Mouse (Mus musculus) stomach, postnatal 0 days (tissue): Measurements from ENCODE around the gene Pipox. TPM values are rescaled to one million over a fixed set of nuclear protein-coding genes. Genes with fewer than 3 reads are reported as not detected.

Source experiments
- ATAC-seq: fragments of 200-750 bp; cut with Nextera tagmentation; 2 replicates; pipeline ENCODE4 v1.8.0; 2017; ENCODE audit not compliant: low FRiP score, low TSS enrichment
- DNase-seq: peaks from one replicate; pipeline ENCODE4 v3.0.0-alpha.2; 2016; ENCODE audit warnings: low spot score
- H3K27ac ChIP-seq: fragments of 300-500 bp; sonication (generic); replicated peaks from 2 replicates; pipeline ENCODE4 v1.5.1; 2014; ENCODE audit warnings: mild to moderate bottlenecking, control low read depth
- H3K27me3 ChIP-seq: fragments of 300-500 bp; sonication (generic); 2 replicates; pipeline ENCODE4 v1.6.1; 2014; ENCODE audit warnings: low read length; ENCODE audit not compliant: control insufficient read depth, insufficient read depth
- H3K36me3 ChIP-seq: fragments of 300-500 bp; sonication (generic); 2 replicates; pipeline ENCODE4 v1.6.1; 2014; ENCODE audit warnings: low read length, mixed read lengths; ENCODE audit not compliant: control insufficient read depth, insufficient read depth
- H3K4me1 ChIP-seq: fragments of 300-500 bp; sonication (generic); replicated peaks from 2 replicates; pipeline ENCODE4 v1.6.1; 2014; ENCODE audit warnings: antibody characterized with exemption; ENCODE audit not compliant: control insufficient read depth, insufficient read depth
- H3K4me2 ChIP-seq: fragments of 300-500 bp; sonication (generic); replicated peaks from 2 replicates; pipeline ENCODE4 v1.6.1; 2014; ENCODE audit warnings: low read depth, mild to moderate bottlenecking, control low read depth, moderate library complexity
- H3K4me3 ChIP-seq: fragments of 300-500 bp; sonication (generic); 2 replicates; pipeline ENCODE4 v1.5.1; 2014; ENCODE audit warnings: low read depth, low read length, control low read depth
- H3K9ac ChIP-seq: fragments of 300-500 bp; sonication (generic); 2 replicates; pipeline ENCODE4 v1.6.1; 2014; ENCODE audit warnings: mild to moderate bottlenecking, low read length, control low read depth, mixed read lengths
- H3K9me3 ChIP-seq: fragments of 300-500 bp; sonication (generic); 2 replicates; pipeline ENCODE4 v1.6.1; 2016; ENCODE audit warnings: low read length; ENCODE audit not compliant: control insufficient read depth
- CTCF ChIP-seq: IDR thresholded peaks from 2 replicates; pipeline ENCODE4 v1.5.1; 2016; ENCODE audit warnings: antibody characterized with exemption, low read depth, mild to moderate bottlenecking, moderate library complexity
- EP300 ChIP-seq: optimal IDR thresholded peaks from 2 replicates; pipeline ENCODE3; 2016; ENCODE audit warnings: antibody characterized with exemption
- WGBS: fragments of 180-500 bp; shearing (Covaris S2); extraction: QIAGEN DNeasy Blood & Tissue Kit; methylation state at CpG from one replicate; pipeline ENCODE4 v1.1.7; 2014; 5-methylcytosine and 5-hydroxymethylcytosine counted together
- polyA plus RNA-seq: library from polyadenylated mRNA; unstranded; fragments of >200 nt; fragmentation: Nextera tagmentation; extraction: Ambion mirVana; gene quantifications from 2 replicates; pipeline ENCODE4 v1.2.1, GENCODE M21; 2015

The Pipox gene
- polyA plus RNA-seq, 1 experiment from 2014 or later: 8.4 TPM

- H3K27me3 ChIP-seq: peaks cover 12% of the 10 kb centered on the region; the same call in 1 of the 2 replicates
- no peak overlapping the region for H3K4me3 ChIP-seq
- H3K4me2 ChIP-seq: no peak overlapping the region
- no peak for TF ChIP-seq CTCF
- no peak for TF ChIP-seq EP300
- 0 out of 2 replicates have a peak, but pooled peaks cover 2% of the 10 kb centered on the region for H3K4me1 ChIP-seq
- no peaks in the 10 kb centered on the region for H3K9me3 ChIP-seq
- no peaks in the 10 kb centered on the region for H3K36me3 ChIP-seq
- 3% methylated on average over 4 of the region's 4 CpGs for WGBS
- H3K9ac ChIP-seq: no peak overlapping the region
- DNase-seq (no peak), ATAC-seq (0 out of 2 replicates have a peak, but pooled peaks have one; percentile 24)
- no peak overlapping the region for H3K27ac ChIP-seq
These were observed 40.2 kb upstream of the Pipox start for GRCm38 (mm10) chr11:77934111-77934521.

DNA sequence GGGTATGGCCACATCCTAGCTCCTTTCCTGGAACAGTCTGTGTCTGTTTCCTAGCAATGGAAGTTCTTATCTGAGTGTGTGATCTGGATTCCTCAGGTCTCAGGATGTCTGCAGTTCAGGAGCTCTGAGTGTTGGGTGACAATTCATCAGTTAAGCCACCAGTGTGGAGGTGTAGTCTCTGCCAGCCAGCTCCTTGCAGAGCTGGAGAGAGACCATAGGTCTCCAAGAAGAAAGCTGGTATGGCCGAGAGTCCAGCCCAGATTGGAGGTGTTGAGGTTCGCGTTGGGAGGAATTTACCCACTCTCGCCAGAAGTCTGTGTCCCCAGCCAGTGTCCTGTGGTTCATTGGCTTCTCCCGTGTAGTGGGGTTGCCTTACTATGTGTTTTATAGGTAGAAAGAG, 38.7 kb upstream of the Pipox start:
- TF ChIP-seq EP300: no peak
- no peak for TF ChIP-seq CTCF
- no peak overlapping the region for H3K4me2 ChIP-seq
- no peak overlapping the region for H3K4me3 ChIP-seq
- no peaks in the 10 kb centered on the region for H3K9me3 ChIP-seq
- no peak overlapping the region for H3K9ac ChIP-seq
- 30% methylated on average over 5 of the region's 5 CpGs for WGBS
- ATAC-seq: no peak
- no peak for DNase-seq
- H3K27me3 ChIP-seq: peaks cover 12% of the 10 kb centered on the region; the same call in 1 of the 2 replicates
- H3K4me1 ChIP-seq: 0 out of 2 replicates have a peak, but pooled peaks cover 2% of the 10 kb centered on the region
- H3K27ac ChIP-seq: no peak overlapping the region
- no peaks in the 10 kb centered on the region for H3K36me3 ChIP-seq

- no peak for TF ChIP-seq CTCF
- TF ChIP-seq EP300: no peak
- no peak for ATAC-seq
- Histone ChIP-seq H3K27me3 (peaks cover 12% of the 10 kb centered on the region; the same call in 1 of the 2 replicates), H3K4me2 (peak overlapping the region; percentile 84), H3K9ac (no peak overlapping the region), H3K36me3 (no peaks in the 10 kb centered on the region), H3K9me3 (no peaks in the 10 kb centered on the region), H3K4me3 (peak overlapping the region; percentile 44), H3K4me1 (0 out of 2 replicates have a peak, but pooled peaks cover 2% of the 10 kb centered on the region), H3K27ac (no peak overlapping the region)
- no peak for DNase-seq
- WGBS: 3% methylated on average over 41 of the region's 41 CpGs
These were observed 37.9 kb upstream of the Pipox start for GRCm38 (mm10) chr11:77931541-77932433.

GRCm38 (mm10) chr11:77930751-77931540, 37.0 kb upstream of the Pipox start, which contains the start of gene Sez6:
Gene Sez6, plus strand, starts transcription at chr11:77930800.
- H3K27ac ChIP-seq: no peak within 1 kb of the TSS
- H3K27me3 ChIP-seq: peaks cover 12% of the 10 kb centered on the region; the same call in 1 of the 2 replicates
- 0% methylated on average over 72 of the region's 94 CpGs for WGBS
- peak within 1 kb of the TSS; percentile 84 for H3K4me2 ChIP-seq
- H3K36me3 ChIP-seq: no peaks in the 10 kb centered on the region
- H3K4me1 ChIP-seq: 0 out of 2 replicates have a peak, but pooled peaks cover 2% of the 10 kb centered on the region
- peak within 1 kb of the TSS; percentile 44 for H3K4me3 ChIP-seq
- ATAC-seq: peak; percentile 78
- no peaks in the 10 kb centered on the region for H3K9me3 ChIP-seq
- H3K9ac ChIP-seq: no peak within 1 kb of the TSS
- TF ChIP-seq EP300: no peak
- TF ChIP-seq CTCF: peak; percentile 41
- peak; percentile 85 for DNase-seq

DNA sequence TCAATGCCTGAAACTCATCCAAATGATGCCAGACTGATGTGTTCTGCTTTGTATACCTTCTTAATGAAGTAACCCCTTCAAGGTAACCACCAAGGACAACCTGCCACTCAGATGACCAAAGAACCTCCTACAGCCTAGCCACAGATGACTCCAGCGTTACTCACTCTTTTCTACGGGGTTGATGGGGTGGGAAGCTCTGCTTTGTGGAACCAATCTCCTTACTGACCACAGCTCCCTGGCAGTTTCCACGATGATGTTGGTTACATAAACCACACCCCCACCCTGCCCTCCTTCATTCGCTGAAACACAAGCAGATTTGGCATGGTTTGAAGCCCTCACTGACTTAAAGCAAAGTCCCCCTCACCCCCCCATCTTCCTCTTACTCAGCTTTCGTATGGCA, 33.9 kb upstream of the Pipox start:
- H3K27me3 ChIP-seq: peaks cover 12% of the 10 kb centered on the region; the same call in 1 of the 2 replicates
- no peak overlapping the region for H3K4me3 ChIP-seq
- 0 out of 2 replicates have a peak, but pooled peaks cover 2% of the 10 kb centered on the region for H3K4me1 ChIP-seq
- DNase-seq (no peak), ATAC-seq (no peak)
- no peak overlapping the region for H3K27ac ChIP-seq
- no peak overlapping the region for H3K9ac ChIP-seq
- H3K4me2 ChIP-seq: no peak overlapping the region
- no peaks in the 10 kb centered on the region for H3K9me3 ChIP-seq
- WGBS: 64% methylated on average over 5 of the region's 5 CpGs
- TF ChIP-seq CTCF (no peak), EP300 (no peak)
- no peaks in the 10 kb centered on the region for H3K36me3 ChIP-seq
